Mouse (Mus musculus) spleen, adult 2 months (tissue): ENCODE data around the gene Tma7.

Source experiments
- CTCF ChIP-seq: fragments of 200-500 bp; IDR thresholded peaks from 2 replicates; pipeline ENCODE4 v1.5.1; 2011; ENCODE audit warnings: mild to moderate bottlenecking, inconsistent platforms; ENCODE audit not compliant: insufficient read depth, insufficient read length, insufficient replicate concordance; ENCODE audit errors: extremely low read depth
- POLR2A ChIP-seq: fragments of 200-500 bp; IDR thresholded peaks from 2 replicates; pipeline ENCODE4 v1.6.1; 2011; ENCODE audit warnings: low read depth, low read length, inconsistent platforms

- TF ChIP-seq CTCF, result no peak
- TF ChIP-seq POLR2A, result no peak
These were observed 42.2 kb downstream of the Tma7 start for GRCm38 (mm10) chr9:109040216-109040615.
